Mouse (Mus musculus) c-Kit-positive CD71-negative TER-119-negative erythroid progenitor cells, embryonic 14.5 days (primary cell): ENCODE results near the gene Rbp2.

Source experiments
- DNase-seq: peaks from one replicate; pipeline ENCODE4 v3.0.0-alpha.2; 2013; ENCODE audit warnings: low read depth

The Rbp2 gene

DNA sequence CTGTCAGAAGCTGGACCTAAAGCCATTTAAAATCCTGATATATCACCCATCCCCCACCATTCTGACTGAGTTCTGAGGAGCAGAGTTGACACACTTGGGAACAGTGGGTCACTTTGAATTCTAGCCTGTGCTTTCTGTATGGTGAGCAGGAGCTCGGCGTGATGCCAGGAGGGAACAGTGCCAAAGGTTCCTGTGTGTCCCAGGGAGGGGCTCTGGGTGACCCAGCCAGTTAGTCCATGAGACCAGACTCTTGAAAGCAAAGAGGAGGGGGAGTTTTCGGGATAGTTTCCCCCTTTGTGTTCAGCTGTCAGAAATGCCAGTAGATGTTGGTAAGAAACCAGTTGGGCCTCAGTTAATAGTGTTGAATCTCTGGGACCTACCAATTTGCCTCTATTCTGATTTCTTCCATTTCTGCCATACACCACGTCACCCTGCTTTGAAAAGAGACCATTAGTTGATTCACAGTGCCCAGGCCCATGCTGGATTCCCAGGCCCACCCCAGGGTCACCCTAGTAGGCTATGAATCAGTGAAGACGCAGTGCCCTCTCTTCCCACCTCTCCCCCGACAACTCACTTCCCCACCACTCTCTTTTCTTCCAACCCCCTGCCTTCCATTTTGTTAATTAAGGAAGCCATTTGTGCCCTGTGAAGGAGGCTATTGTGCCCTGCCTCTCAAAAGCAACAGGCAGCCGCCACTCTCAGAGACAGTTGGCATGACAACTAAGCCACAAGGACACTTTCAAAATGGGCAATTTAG, 39.0 kb downstream of the Rbp2 start:
- no peak for DNase-seq

DNA sequence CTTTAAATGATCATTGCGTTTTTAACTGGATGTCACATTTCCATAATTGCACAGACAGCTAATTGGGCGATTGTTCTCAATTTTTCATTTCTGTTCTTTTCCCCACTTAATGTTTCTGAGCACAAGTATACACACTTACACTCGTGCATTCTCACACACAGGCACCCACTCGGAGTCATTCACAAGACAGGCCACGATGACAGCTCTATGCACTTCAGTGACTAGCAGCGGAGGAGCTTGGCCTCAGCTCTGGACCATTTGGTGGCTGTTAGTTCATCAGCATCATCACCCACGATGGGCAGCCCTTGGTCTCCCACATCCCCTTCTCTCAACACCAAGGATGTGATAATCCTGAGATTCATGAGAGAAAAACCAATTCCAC, 39.6 kb downstream of the Rbp2 start:
- no peak for DNase-seq

DNA sequence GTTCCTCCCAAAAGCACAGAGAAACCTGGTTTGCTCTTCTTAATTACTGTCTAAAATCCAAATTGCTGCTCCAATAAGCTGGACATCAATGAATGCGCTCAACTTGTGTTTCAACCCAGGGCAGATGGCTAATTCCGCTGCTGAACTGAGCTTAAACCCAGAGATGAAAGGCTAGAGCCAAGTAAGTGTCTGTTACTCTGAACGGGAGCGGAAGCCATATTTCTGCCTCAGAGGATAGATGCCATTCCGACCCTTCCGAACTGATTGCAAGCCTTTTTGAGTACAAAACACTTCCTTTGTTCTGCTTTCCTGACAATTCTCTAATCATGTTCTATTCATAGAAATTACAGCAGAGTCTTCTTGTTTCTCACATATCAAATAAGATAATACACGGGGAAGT, 41.3 kb downstream of the Rbp2 start:
- DNase-seq: no peak

DNA sequence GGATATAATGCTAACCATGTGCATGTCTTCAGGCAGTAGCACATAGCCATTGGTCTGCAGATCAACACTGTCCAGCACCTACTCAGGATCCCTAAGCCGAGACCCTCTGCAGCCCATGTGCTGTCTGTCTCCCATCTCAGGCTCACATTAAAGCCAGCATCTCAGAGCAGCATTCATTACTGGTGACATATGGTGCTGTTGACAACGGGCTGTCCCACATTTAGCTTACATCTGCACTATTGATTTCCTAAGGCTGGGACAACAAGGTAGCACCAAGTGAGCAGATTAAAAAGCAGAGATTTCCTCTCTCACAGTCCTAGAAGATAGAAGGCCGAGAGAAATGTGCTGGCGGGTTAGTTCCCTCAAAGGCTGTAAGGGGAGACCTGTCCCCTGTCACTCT, 43.9 kb downstream of the Rbp2 start:
- no peak for DNase-seq

DNA sequence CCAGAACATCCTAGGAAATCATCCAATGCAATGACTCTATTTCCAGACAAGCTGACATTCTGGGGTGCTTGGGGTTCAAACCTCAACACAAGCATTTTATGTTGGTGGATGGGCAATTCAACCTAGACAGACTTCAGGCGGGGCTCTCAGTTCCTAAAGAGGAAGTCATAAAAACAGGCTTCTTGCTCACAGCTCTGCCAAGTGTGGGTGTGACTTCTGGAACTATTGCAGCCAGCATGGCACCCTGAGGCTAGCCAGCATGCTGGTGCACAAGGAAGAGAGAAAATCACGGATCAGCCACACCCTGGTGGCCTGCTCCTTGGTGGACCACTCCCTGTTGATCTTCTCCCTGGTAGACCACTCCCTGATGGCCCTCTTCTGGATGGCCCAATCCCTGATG, 45.1 kb downstream of the Rbp2 start:
- no peak for DNase-seq

DNA sequence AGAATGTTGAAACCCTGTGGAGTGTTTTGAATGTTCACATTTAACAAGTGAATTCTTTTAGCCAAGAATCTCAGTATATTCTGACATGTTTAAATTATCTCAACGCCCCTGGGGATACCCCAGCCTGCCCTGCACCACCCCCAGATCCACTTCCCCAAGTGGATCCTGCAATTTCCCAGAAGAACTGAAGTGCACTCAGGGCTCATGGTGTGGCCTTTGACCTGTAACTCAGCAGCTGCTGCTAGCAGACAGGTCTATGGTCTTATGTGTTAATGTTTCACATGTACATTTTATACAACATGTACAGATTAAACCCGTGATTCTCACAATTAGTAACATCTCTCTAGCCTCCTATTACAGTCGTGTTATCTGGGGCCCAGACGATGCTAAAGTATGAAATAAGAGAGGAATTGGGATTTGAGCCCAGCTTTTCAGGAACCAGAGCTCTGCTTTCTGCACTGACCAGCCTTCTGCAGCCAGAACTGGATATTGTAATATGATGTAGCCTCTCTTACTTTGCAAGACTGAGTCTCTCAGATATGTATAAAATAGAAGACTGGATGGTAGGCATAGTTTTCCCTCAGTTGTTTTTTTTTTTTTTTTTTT, 48.9 kb downstream of the Rbp2 start:
- DNase-seq: no peak

DNA sequence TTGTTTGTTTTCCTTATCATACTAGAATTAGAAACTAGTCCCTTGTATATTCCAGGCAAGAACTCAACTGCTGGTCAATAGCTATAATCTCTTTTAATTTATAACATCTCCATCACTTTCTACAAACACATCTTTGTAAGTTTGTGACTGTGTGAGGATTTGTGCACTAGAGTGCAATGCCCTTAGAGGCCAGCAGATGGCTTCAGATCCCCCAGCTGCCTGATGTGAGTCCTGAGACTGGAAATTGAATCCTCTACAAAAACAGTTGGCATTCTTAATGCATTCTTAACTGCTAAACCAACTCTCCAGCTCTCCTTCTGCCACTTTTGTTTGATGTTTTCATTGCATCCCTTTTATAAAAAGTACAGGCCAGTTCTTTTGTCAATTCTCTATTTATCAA, 49.8 kb downstream of the Rbp2 start:
- no peak for DNase-seq

DNA sequence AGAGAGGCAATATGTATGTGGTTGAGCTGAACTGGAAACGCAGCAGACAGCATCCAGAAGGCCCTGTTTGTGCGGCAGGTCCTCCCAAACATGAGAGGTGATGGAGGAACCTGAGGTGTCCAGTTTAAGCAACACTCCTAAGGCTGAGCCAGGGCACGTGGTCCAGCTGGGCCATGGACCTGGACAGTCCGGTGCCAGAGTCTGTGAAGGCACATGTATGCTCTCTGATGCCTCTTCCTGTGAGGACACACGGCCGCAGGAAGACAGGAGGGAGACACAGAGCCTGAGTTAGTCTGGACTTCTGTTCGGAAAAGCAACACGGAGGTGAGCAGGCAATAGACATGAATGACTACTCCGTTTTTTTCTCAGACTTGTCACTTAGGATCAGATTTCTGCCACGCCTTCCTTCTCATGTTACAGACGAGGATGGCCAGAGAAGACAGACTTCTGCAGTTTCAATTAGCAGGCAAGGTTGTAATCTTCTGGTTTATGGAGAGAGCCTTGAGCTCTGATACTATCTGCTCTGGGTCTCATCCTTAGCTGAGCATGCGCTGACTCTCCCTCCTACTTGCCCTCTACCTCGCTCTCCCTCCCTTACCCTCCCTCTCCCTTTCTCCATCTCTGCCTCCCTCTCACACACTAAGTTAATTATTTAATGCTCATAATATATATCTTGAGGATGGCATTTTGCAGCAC, 52.2 kb downstream of the Rbp2 start:
- DNase-seq: no peak

DNA sequence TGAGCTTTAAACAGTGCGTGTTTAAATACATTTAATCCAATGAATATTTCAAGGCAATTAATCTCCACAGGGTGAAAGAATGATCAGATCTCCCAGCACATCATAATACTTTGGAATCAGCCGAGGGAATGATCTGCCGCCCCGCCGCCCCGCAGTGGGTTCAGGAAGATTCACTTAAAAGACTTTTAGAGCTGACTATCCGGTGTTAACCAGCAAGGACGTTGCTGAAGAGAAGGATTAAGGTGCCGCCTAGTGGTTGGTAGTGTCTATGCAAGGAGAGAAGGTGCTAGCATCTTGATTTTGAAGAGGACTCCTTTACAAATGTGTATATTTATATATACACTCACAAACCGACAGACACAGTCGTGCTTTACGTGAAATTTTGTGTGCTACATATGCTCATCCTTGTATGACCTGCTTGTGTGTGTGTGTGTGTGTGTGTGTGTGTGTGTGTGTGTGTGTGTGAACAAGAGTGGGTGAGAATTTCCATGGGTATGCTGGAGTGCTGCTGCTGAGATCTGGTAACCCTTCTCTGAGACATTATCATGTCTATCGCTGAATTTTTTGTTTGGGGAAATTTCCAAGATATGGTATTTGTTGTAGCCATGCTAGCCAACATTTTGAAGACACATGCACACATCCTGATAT, 52.9 kb downstream of the Rbp2 start:
- DNase-seq: peak; percentile 55

DNA sequence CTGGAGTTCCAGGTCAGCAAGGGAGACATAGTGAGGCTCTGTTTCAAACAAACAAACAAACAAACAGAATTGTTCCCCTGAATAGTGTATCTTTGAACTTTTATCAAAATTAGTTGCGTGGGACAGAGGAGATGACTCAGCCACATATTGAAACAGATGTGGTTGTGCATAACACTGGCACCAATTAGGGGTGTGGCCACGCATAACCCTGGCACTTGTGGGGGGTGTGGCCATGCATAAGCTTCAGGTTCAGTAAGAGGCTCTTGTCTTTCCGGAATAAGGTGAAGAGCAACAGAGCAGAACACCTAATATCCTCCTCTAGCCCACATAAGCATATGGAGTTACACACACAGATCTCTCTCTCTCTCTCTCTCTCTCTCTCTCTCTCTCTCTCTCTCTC, 58.1 kb downstream of the Rbp2 start:
- no peak for DNase-seq
